Mouse (Mus musculus): Measurements from ENCODE around the gene Mllt10.

Gene Mllt10

GRCm38 (mm10) chr2:18034371-18035250 is 20.4 kb upstream of the Mllt10 start:
- DNase-seq, result peak in 1 of 2 experiments; percentile 22

GRCm38 (mm10) chr2:18037491-18037890 is 17.5 kb upstream of the Mllt10 start, which contains the start of gene A930004D18Rik:
Gene A930004D18Rik (minus strand): TSS chr2:18037737.
- no peak for DNase-seq

GRCm38 (mm10) chr2:18038141-18038752 is 16.8 kb upstream of the Mllt10 start:
- peak; percentile 37 to 64 for DNase-seq

- peak in 1 of 2 experiments; percentile 6 for DNase-seq
Measured at GRCm38 (mm10) chr2:18038895-18039371, 16.1 kb upstream of the Mllt10 start.

- DNase-seq, result peak in 1 of 2 experiments; percentile 24
Measured at GRCm38 (mm10) chr2:18039566-18040290, 15.3 kb upstream of the Mllt10 start.

GRCm38 (mm10) chr2:18040347-18041160 is 14.5 kb upstream of the Mllt10 start:
- DNase-seq, result peak in 1 of 2 experiments; percentile 30

- DNase-seq, result peak; percentile 72 to 84
Measured at GRCm38 (mm10) chr2:18041199-18041885, 13.7 kb upstream of the Mllt10 start.

GRCm38 (mm10) chr2:18045143-18045780 is 9.8 kb upstream of the Mllt10 start:
- DNase-seq, result no peak

GRCm38 (mm10) chr2:18045781-18046181 is 9.3 kb upstream of the Mllt10 start:
- peak in 1 of 2 experiments; percentile 33 for DNase-seq

GRCm38 (mm10) chr2:18046186-18046585 is 8.9 kb upstream of the Mllt10 start:
- DNase-seq, result no peak

- DNase-seq, result peak; percentile 74 to 81
Measured at GRCm38 (mm10) chr2:18046758-18047645, 8.0 kb upstream of the Mllt10 start.

GRCm38 (mm10) chr2:18047646-18048452 is 7.2 kb upstream of the Mllt10 start:
- DNase-seq, result peak; percentile 78 to 87

- DNase-seq, result peak; percentile 47 to 49
Measured at GRCm38 (mm10) chr2:18048453-18049075, 6.5 kb upstream of the Mllt10 start, which contains the start of gene Skida1. Gene Skida1 (minus strand): TSS chr2:18049051.

- DNase-seq, result peak; percentile 63 to 78
Measured at GRCm38 (mm10) chr2:18049279-18049821, 5.7 kb upstream of the Mllt10 start.

GRCm38 (mm10) chr2:18050018-18050417 is 5.0 kb upstream of the Mllt10 start:
- DNase-seq, result no peak

GRCm38 (mm10) chr2:18050541-18050985 is 4.5 kb upstream of the Mllt10 start:
- DNase-seq, result peak in 1 of 2 experiments; percentile 15

GRCm38 (mm10) chr2:18051026-18051830 is 3.8 kb upstream of the Mllt10 start:
- DNase-seq, result no peak
